Mouse (Mus musculus): Measurements from ENCODE around the gene Hist1h2bj. TPM values are rescaled to one million over a fixed set of nuclear protein-coding genes. Genes with fewer than 3 reads are reported as not detected.
"Not testable (repeated sequence)": the region's sequence is repeated elsewhere in the genome, so short reads cannot be mapped to it uniquely, and the experiment has no call there.

Gene Hist1h2bj
- 8.5 and 10.2 TPM in 2 replicates for polyA plus RNA-seq (2015; fragmentation: Nextera tagmentation; extraction: Ambion mirVana)

DNA sequence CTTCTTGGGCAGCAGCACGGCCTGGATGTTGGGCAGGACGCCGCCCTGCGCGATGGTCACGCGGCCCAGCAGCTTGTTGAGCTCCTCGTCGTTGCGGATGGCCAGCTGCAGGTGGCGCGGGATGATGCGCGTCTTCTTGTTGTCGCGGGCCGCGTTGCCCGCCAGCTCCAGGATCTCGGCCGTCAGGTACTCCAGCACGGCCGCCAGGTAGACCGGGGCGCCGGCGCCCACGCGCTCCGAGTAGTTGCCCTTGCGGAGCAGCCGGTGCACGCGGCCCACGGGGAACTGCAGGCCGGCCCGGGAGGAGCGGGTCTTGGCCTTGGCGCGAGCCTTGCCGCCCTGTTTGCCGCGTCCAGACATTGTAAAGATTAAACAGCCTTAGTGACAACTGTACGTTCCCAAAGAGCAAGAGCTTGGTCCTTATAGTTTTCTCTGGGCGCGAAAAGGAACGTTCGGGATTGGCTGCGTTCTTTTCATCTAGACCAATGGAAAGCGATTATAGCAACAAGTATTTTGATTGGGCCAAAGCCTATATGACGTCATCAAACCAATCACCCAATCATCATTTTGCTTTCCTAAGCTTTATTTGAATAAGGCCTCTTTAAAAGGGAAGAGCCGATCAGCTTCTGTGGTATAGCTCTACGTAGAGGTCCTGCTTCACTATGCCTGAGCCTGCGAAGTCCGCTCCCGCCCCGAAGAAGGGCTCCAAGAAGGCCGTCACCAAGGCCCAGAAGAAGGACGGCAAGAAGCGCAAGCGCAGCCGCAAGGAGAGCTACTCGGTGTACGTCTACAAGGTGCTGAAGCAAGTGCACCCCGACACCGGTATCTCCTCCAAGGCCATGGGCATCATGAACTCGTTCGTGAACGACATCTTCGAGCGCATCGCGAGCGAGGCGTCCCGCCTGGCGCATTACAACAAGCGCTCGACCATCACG lies at the start of gene Hist1h2bj, which contains the start of gene Hist1h2ag:
Gene Hist1h2bj, plus strand, starts transcription at position 647 of the 935 bp plus-strand sequence.
Gene Hist1h2ag, minus strand, starts transcription at position 377 of the 935 bp plus-strand sequence.
- H3K9ac ChIP-seq (ENCODE audit: low read depth, low read length) = peak within 1 kb of the TSS; percentile 44
- peak; percentile 99 for DNase-seq (ENCODE audit: low spot score)
- not testable (repeated sequence) for H3K27me3 ChIP-seq (ENCODE audit: insufficient read depth, low read length); H3K4me1 ChIP-seq (replicated peaks; ENCODE audit: insufficient read depth, low read length); H3K36me3 ChIP-seq (ENCODE audit: insufficient read depth, low read length); H3K9me3 ChIP-seq (replicated peaks; ENCODE audit: low read length)
- peak within 1 kb of the TSS; percentile 31 for H3K4me3 ChIP-seq (replicated peaks; ENCODE audit: low read depth, low read length)
- H3K27ac ChIP-seq = peak within 1 kb of the TSS; percentile 82
- 0% methylated on average over 36 of the region's 80 CpGs for WGBS
- H3K4me2 ChIP-seq (ENCODE audit: low read length) = peak within 1 kb of the TSS; percentile 55
- ATAC-seq (replicated peaks; ENCODE audit: low FRiP score, low read depth) = peak; percentile 89

GRCm38 (mm10) chr13:21993957-21994738 lies 48.9 kb upstream of the Hist1h2bj start:
- no peak for DNase-seq (ENCODE audit: low spot score)
- Histone ChIP-seq H3K9ac (ENCODE audit: low read depth, low read length) (no peak overlapping the region), H3K4me1 (replicated peaks; ENCODE audit: insufficient read depth, low read length) (0 out of 2 replicates have a peak, but pooled peaks cover 9% of the 10 kb centered on the region), H3K36me3 (ENCODE audit: insufficient read depth, low read length) (no peaks in the 10 kb centered on the region), H3K27ac (no peak overlapping the region), H3K27me3 (ENCODE audit: insufficient read depth, low read length) (peaks cover 56% of the 10 kb centered on the region), H3K9me3 (replicated peaks; ENCODE audit: low read length) (peaks cover 3% of the 10 kb centered on the region; the same call in 1 of the 2 replicates), H3K4me2 (ENCODE audit: low read length) (no peak overlapping the region), H3K4me3 (replicated peaks; ENCODE audit: low read depth, low read length) (no peak overlapping the region)
- 8% methylated on average over 22 of the region's 22 CpGs for WGBS
- TF ChIP-seq CTCF (IDR thresholded peaks at IDR 0.05; ENCODE audit: low read depth) = no peak
- ATAC-seq (replicated peaks; ENCODE audit: low FRiP score, low read depth) = no peak

DNA sequence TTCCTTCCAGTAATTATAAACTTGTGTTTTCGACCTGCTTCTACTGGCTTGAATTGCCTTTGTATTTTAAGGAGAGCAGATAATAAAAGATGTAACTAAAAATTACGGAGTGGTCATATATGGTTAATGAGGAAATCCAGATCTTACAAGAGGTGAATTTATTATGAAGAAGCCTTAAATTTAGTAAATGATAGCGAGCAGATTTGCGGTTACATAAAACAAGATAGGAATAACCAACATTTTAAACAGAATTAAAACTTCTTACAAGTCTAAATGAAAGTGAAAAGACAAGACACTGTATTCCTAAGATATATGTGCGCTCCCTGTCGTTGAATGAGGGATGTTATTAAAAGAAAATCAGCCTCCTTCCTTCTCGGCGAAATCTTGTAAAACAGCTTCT lies 48.1 kb upstream of the Hist1h2bj start:
- Histone ChIP-seq H3K27me3 (ENCODE audit: insufficient read depth, low read length) (peaks cover 63% of the 10 kb centered on the region), H3K36me3 (ENCODE audit: insufficient read depth, low read length) (no peaks in the 10 kb centered on the region), H3K4me1 (replicated peaks; ENCODE audit: insufficient read depth, low read length) (0 out of 2 replicates have a peak, but pooled peaks cover 9% of the 10 kb centered on the region), H3K4me2 (ENCODE audit: low read length) (peak overlapping the region; percentile 49), H3K4me3 (replicated peaks; ENCODE audit: low read depth, low read length) (peak overlapping the region; percentile 33), H3K9ac (ENCODE audit: low read depth, low read length) (no peak overlapping the region), H3K27ac (no peak overlapping the region), H3K9me3 (replicated peaks; ENCODE audit: low read length) (peaks cover 3% of the 10 kb centered on the region; the same call in 1 of the 2 replicates)
- 6% methylated on average over 8 of the region's 8 CpGs for WGBS
- no peak for ATAC-seq (replicated peaks; ENCODE audit: low FRiP score, low read depth)
- TF ChIP-seq CTCF (IDR thresholded peaks at IDR 0.05; ENCODE audit: low read depth) = no peak
- DNase-seq (ENCODE audit: low spot score) = peak; percentile 40

GRCm38 (mm10) chr13:21995331-21995914 lies 47.6 kb upstream of the Hist1h2bj start:
- TF ChIP-seq CTCF (IDR thresholded peaks at IDR 0.05; ENCODE audit: low read depth) = 0 out of 2 replicates have a peak, but pooled peaks have one; percentile 11
- ATAC-seq (replicated peaks; ENCODE audit: low FRiP score, low read depth) = no peak
- Histone ChIP-seq H3K27me3 (ENCODE audit: insufficient read depth, low read length) (peaks cover 68% of the 10 kb centered on the region), H3K4me2 (ENCODE audit: low read length) (peak overlapping the region; percentile 49), H3K27ac (no peak overlapping the region), H3K9ac (ENCODE audit: low read depth, low read length) (no peak overlapping the region), H3K4me1 (replicated peaks; ENCODE audit: insufficient read depth, low read length) (0 out of 2 replicates have a peak, but pooled peaks cover 9% of the 10 kb centered on the region), H3K9me3 (replicated peaks; ENCODE audit: low read length) (peaks cover 3% of the 10 kb centered on the region; the same call in 1 of the 2 replicates), H3K36me3 (ENCODE audit: insufficient read depth, low read length) (no peaks in the 10 kb centered on the region), H3K4me3 (replicated peaks; ENCODE audit: low read depth, low read length) (peak overlapping the region; percentile 33)
- under 1% methylated on average over 21 of the region's 21 CpGs for WGBS
- peak; percentile 64 for DNase-seq (ENCODE audit: low spot score)

DNA sequence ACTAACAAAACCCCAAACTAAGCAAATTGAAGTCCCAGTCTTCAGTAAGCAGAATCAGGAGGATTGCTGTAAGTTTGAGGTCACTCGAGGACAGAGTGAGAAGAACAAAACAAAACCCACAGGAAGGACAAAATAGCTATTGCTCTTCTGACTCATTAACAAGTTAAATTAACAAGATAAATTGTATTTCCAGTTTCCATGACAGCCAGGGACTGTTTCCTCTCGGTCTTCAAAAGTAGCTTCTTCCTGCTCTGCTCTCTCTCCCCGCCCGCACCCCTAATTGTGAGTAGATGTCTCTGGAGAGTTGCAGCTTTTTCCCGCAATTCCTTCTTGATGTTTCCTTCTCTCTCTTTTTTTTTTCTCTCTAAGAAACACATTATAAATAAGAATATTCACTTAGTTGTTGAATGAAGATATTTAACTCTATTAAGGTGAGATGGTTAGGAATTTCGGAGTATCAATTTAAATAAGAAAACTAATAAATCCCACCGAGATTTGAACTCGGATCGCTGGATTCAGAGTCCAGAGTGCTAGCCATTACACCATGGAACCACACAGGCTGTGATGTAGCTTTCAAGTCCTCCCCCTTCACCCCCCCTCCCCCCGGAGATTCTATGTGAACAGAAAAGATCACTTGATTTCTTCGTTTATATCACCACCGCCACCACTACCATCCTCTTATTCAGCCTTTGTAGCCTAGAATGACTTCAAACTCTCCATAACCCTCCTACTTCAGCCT lies 46.7 kb upstream of the Hist1h2bj start:
- no peak for DNase-seq (ENCODE audit: low spot score)
- peak overlapping the region; percentile 49; the same call in 1 of the 2 replicates for H3K4me2 ChIP-seq (ENCODE audit: low read length)
- WGBS = 3% methylated on average over 12 of the region's 12 CpGs
- H3K4me1 ChIP-seq (replicated peaks; ENCODE audit: insufficient read depth, low read length) = 0 out of 2 replicates have a peak, but pooled peaks cover 9% of the 10 kb centered on the region
- H3K9ac ChIP-seq (ENCODE audit: low read depth, low read length) = no peak overlapping the region
- H3K27me3 ChIP-seq (ENCODE audit: insufficient read depth, low read length) = peaks cover 77% of the 10 kb centered on the region
- H3K36me3 ChIP-seq (ENCODE audit: insufficient read depth, low read length) = no peaks in the 10 kb centered on the region
- H3K9me3 ChIP-seq (replicated peaks; ENCODE audit: low read length) = no peaks in the 10 kb centered on the region
- no peak for TF ChIP-seq CTCF (IDR thresholded peaks at IDR 0.05; ENCODE audit: low read depth)
- ATAC-seq (replicated peaks; ENCODE audit: low FRiP score, low read depth) = no peak
- H3K4me3 ChIP-seq (replicated peaks; ENCODE audit: low read depth, low read length) = no peak overlapping the region
- H3K27ac ChIP-seq = no peak overlapping the region

Measured in kidney, postnatal 0 days (tissue).